Mouse (Mus musculus) G1E-ER4 (cell line): ENCODE results near the gene Aox3. TPM values are rescaled to one million over a fixed set of nuclear protein-coding genes. Genes with fewer than 3 reads are reported as not detected.

Experiments
- GATA1 ChIP-seq: IDR thresholded peaks from one replicate; pipeline ENCODE4 v1.8.0; 2012; ENCODE audit warnings: low read length, inconsistent platforms
- polyA plus RNA-seq: library from polyadenylated mRNA; stranded (reverse); fragments of >175 nt; gene quantifications from 2 replicates; pipeline ENCODE4 v1.2.3, GENCODE M21; 2012

The Aox3 gene
- polyA plus RNA-seq, 1 experiment: not detected

- no peak for TF ChIP-seq GATA1
These were observed 15.6 kb upstream of the Aox3 start for GRCm38 (mm10) chr1:58097338-58097737.

- TF ChIP-seq GATA1: no peak
These were observed 13.8 kb upstream of the Aox3 start for GRCm38 (mm10) chr1:58099119-58099518.

- TF ChIP-seq GATA1: no peak
These were observed 11.3 kb upstream of the Aox3 start for GRCm38 (mm10) chr1:58101531-58102146.

GRCm38 (mm10) chr1:58102494-58102893 lies 10.4 kb upstream of the Aox3 start:
- TF ChIP-seq GATA1: no peak

GRCm38 (mm10) chr1:58105685-58106084 lies 7.2 kb upstream of the Aox3 start:
- TF ChIP-seq GATA1: no peak

- TF ChIP-seq GATA1: no peak
These were observed 5.9 kb upstream of the Aox3 start for GRCm38 (mm10) chr1:58107066-58107465.

GRCm38 (mm10) chr1:58110241-58110640 lies 2.7 kb upstream of the Aox3 start:
- TF ChIP-seq GATA1: no peak

- no peak for TF ChIP-seq GATA1
These were observed 1.6 kb upstream of the Aox3 start for GRCm38 (mm10) chr1:58111315-58111714.

GRCm38 (mm10) chr1:58113441-58113840 lies 511 bp downstream of the Aox3 start:
- no peak for TF ChIP-seq GATA1

- TF ChIP-seq GATA1: no peak
These were observed 1.2 kb downstream of the Aox3 start for GRCm38 (mm10) chr1:58114021-58114560.

GRCm38 (mm10) chr1:58114666-58115375 lies 1.9 kb downstream of the Aox3 start:
- TF ChIP-seq GATA1: no peak

- TF ChIP-seq GATA1: no peak
These were observed 5.3 kb downstream of the Aox3 start for GRCm38 (mm10) chr1:58118231-58118630.

- TF ChIP-seq GATA1: no peak
These were observed 12.0 kb downstream of the Aox3 start for GRCm38 (mm10) chr1:58124901-58125300.

- no peak for TF ChIP-seq GATA1
These were observed 25.0 kb downstream of the Aox3 start for GRCm38 (mm10) chr1:58137891-58138290.

- TF ChIP-seq GATA1: no peak
These were observed 26.1 kb downstream of the Aox3 start for GRCm38 (mm10) chr1:58138986-58139385.

- no peak for TF ChIP-seq GATA1
These were observed 27.7 kb downstream of the Aox3 start for GRCm38 (mm10) chr1:58140607-58141006.
